ENCODE assay signal across 14 mouse cellular contexts in genomic region chr7:66282984-66283612, GRCm38 (mm10).
DNase-seq lines count a peak whose midpoint lies in the region; ATAC-seq lines count a peak whose summit lies in the region.
"Had no signal": no experiment of that assay in that cellular context is flagged by ENCODE, and none has a peak within 500 bp of the region (broad histone marks: within the 10 kb centered on the region; RNA-seq: fewer than 3 reads in every experiment).

No protein-coding gene starts in this region.

- ATAC-seq in embryonic facial prominence, embryonic 14.5 days (ENCODE audit: low read depth), result peak; percentile 30; the same call in 1 of the 2 replicates
- ATAC-seq in neural tube, embryonic 14.5 days (ENCODE audit: low read depth), result peak; percentile 58
- ATAC-seq: inflammation-experienced regulatory T-cells, adult 6 months had no signal

- WGBS in embryonic facial prominence, embryonic 14.5 days, result 27% methylated on average over 10 of the region's 10 CpGs
- 10% methylated on average over 10 of the region's 10 CpGs for WGBS in midbrain, embryonic 10.5 days
- 9% methylated on average over 10 of the region's 10 CpGs for WGBS in neural tube, embryonic 14.5 days

- H3K4me3 ChIP-seq in embryonic facial prominence, embryonic 14.5 days (ENCODE audit: low read depth, low read length), result no peak overlapping the region
- peak overlapping the region; percentile 31; the same call in 1 of the 2 replicates for H3K4me3 ChIP-seq in midbrain, embryonic 10.5 days
- no peak overlapping the region for H3K4me3 ChIP-seq in neural tube, embryonic 14.5 days (ENCODE audit: low read depth, low read length)
- H3K4me3 ChIP-seq: heart, embryonic 12.5 days had no signal

- H3K9me3 ChIP-seq in embryonic facial prominence, embryonic 14.5 days (ENCODE audit: control insufficient read depth, low read length), result no peaks in the 10 kb centered on the region
- no peaks in the 10 kb centered on the region for H3K9me3 ChIP-seq in midbrain, embryonic 10.5 days (replicated peaks)
- H3K9me3 ChIP-seq in neural tube, embryonic 14.5 days (ENCODE audit: control insufficient read depth, low read length), result no peaks in the 10 kb centered on the region
- H3K9me3 ChIP-seq: heart, embryonic 12.5 days had no signal

- H3K9ac ChIP-seq in embryonic facial prominence, embryonic 14.5 days (ENCODE audit: low read depth, low read length), result no peak overlapping the region
- H3K9ac ChIP-seq in neural tube, embryonic 14.5 days (replicated peaks; ENCODE audit: low read depth, low read length), result no peak overlapping the region
- H3K9ac ChIP-seq: heart, embryonic 12.5 days; liver, embryonic 14.5 days had no signal

- peak; percentile 62 for DNase-seq in embryo, embryonic 10 days (ENCODE audit: low spot score)
- no peak for DNase-seq in embryonic facial prominence, embryonic 14.5 days (ENCODE audit: low spot score)
- DNase-seq in midbrain, embryonic 10.5 days (ENCODE audit: low spot score), result peak; percentile 64
- no peak for DNase-seq in urinary bladder, postnatal 36 days (ENCODE audit: low spot score in 2 of 2)
- no peak for DNase-seq in thymus, postnatal 10 days (ENCODE audit: low spot score in 2 of 2)
- DNase-seq in B cell, adult 2 months, result no peak
- DNase-seq: cerebellum, adult 8-10 months; lung, postnatal 4 days; right cerebral cortex, postnatal 25 days; thymus, postnatal 25 days had no signal

- no peak overlapping the region for H3K4me2 ChIP-seq in embryonic facial prominence, embryonic 14.5 days (ENCODE audit: low read depth, low read length)
- no peak overlapping the region for H3K4me2 ChIP-seq in neural tube, embryonic 14.5 days (ENCODE audit: low read depth, low read length)
- H3K4me2 ChIP-seq: heart, embryonic 12.5 days had no signal

- H3K4me1 ChIP-seq in embryonic facial prominence, embryonic 14.5 days (ENCODE audit: control insufficient read depth, insufficient read depth, low read length), result peaks cover 5% of the 10 kb centered on the region
- peaks cover 41% of the 10 kb centered on the region for H3K4me1 ChIP-seq in midbrain, embryonic 10.5 days
- peaks cover 6% of the 10 kb centered on the region; the same call in 1 of the 2 replicates for H3K4me1 ChIP-seq in neural tube, embryonic 14.5 days (ENCODE audit: control insufficient read depth, insufficient read depth, low read length)

- no peaks in the 10 kb centered on the region for H3K27me3 ChIP-seq in embryonic facial prominence, embryonic 14.5 days (replicated peaks; ENCODE audit: control insufficient read depth, insufficient read depth, low read length)
- H3K27me3 ChIP-seq in midbrain, embryonic 10.5 days (ENCODE audit: low read depth, poor library complexity, severe bottlenecking), result peaks cover 21% of the 10 kb centered on the region
- no peaks in the 10 kb centered on the region for H3K27me3 ChIP-seq in neural tube, embryonic 14.5 days (ENCODE audit: control insufficient read depth, insufficient read depth, low read length)
- H3K27me3 ChIP-seq: heart, embryonic 12.5 days had no signal

- H3K36me3 ChIP-seq in embryonic facial prominence, embryonic 14.5 days (ENCODE audit: control insufficient read depth, insufficient read depth, low read length), result peaks cover 32% of the 10 kb centered on the region; the same call in 1 of the 2 replicates
- H3K36me3 ChIP-seq in midbrain, embryonic 10.5 days, result no peaks in the 10 kb centered on the region
- H3K36me3 ChIP-seq in neural tube, embryonic 14.5 days (ENCODE audit: control insufficient read depth, insufficient read depth, low read length), result no peaks in the 10 kb centered on the region

- H3K27ac ChIP-seq in embryonic facial prominence, embryonic 14.5 days (replicated peaks; ENCODE audit: low read depth, low read length), result no peak overlapping the region
- peak overlapping the region; percentile 73 for H3K27ac ChIP-seq in midbrain, embryonic 10.5 days (replicated peaks)
- H3K27ac ChIP-seq in neural tube, embryonic 14.5 days (ENCODE audit: low read depth, low read length), result no peak overlapping the region; the same call in 1 of the 2 replicates
- H3K27ac ChIP-seq: liver, embryonic 14.5 days had no signal

Comparison
In these comparisons a context has a peak if more than half of its experiments do, and no peak if none do; other contexts are left out.
1. DNase-seq: peak in embryo, embryonic 10 days (single experiment) and midbrain, embryonic 10.5 days (single experiment); none in embryonic facial prominence, embryonic 14.5 days (single experiment), urinary bladder, postnatal 36 days (0 of 2), thymus, postnatal 10 days (0 of 2) and B cell, adult 2 months (0 of 2).